Mouse (Mus musculus) hindbrain, postnatal 0 days (tissue): ENCODE measurements at regions not wholly inside any gene's neighbourhood (a gene's known extent, or its start where the extent isn't known, plus 50 kb on each side); places are given as distances from the start of the nearest gene placed in this dataset.

Experiments
- ATAC-seq: fragments of 200-750 bp; cut with Nextera tagmentation; 2 replicates; pipeline ENCODE4 v1.8.0; 2017; ENCODE audit warnings: mild to moderate bottlenecking, moderate TSS enrichment, moderate library complexity
- DNase-seq: peaks from one replicate; pipeline ENCODE4 v3.0.0-alpha.2; 2015; ENCODE audit warnings: low spot score
- H3K27ac ChIP-seq: fragments of 300-500 bp; sonication (generic); 2 replicates; pipeline ENCODE4 v1.5.1; 2014; ENCODE audit warnings: mild to moderate bottlenecking
- H3K27me3 ChIP-seq: fragments of 300-500 bp; sonication (generic); 2 replicates; pipeline ENCODE4 v1.6.1; 2014; ENCODE audit warnings: low read length, mixed read lengths; ENCODE audit not compliant: insufficient read depth
- H3K36me3 ChIP-seq: fragments of 300-500 bp; sonication (generic); 2 replicates; pipeline ENCODE4 v1.6.1; 2014; ENCODE audit warnings: low read length, mixed read lengths; ENCODE audit not compliant: insufficient read depth
- H3K4me1 ChIP-seq: fragments of 300-500 bp; sonication (generic); 2 replicates; pipeline ENCODE4 v1.6.1; 2014; ENCODE audit warnings: antibody characterized with exemption, low read length, mixed read lengths; ENCODE audit not compliant: insufficient read depth
- H3K4me2 ChIP-seq: fragments of 300-500 bp; sonication (generic); 2 replicates; pipeline ENCODE4 v1.6.1; 2014; ENCODE audit warnings: low read depth, mild to moderate bottlenecking, low read length, moderate library complexity, mixed read lengths
- H3K4me3 ChIP-seq: fragments of 300-500 bp; sonication (generic); 2 replicates; pipeline ENCODE4 v1.5.1; 2014; ENCODE audit warnings: low read length
- H3K9ac ChIP-seq: fragments of 300-500 bp; sonication (generic); replicated peaks from 2 replicates; pipeline ENCODE4 v1.6.1; 2014; ENCODE audit warnings: mild to moderate bottlenecking, low read length, moderate library complexity, mixed read lengths
- H3K9me3 ChIP-seq: fragments of 300-500 bp; sonication (generic); 2 replicates; pipeline ENCODE4 v1.6.1; 2016; ENCODE audit warnings: low read length, mixed read lengths
- CTCF ChIP-seq: IDR thresholded peaks from 2 replicates; pipeline ENCODE4 v1.5.1; 2016; ENCODE audit warnings: antibody characterized with exemption, control low read depth, low read depth
- WGBS: fragments of 180-500 bp; shearing (Covaris S2); extraction: QIAGEN DNeasy Blood & Tissue Kit; methylation state at CpG from one replicate; pipeline ENCODE4 v1.1.7; 2014; 5-methylcytosine and 5-hydroxymethylcytosine counted together

DNA sequence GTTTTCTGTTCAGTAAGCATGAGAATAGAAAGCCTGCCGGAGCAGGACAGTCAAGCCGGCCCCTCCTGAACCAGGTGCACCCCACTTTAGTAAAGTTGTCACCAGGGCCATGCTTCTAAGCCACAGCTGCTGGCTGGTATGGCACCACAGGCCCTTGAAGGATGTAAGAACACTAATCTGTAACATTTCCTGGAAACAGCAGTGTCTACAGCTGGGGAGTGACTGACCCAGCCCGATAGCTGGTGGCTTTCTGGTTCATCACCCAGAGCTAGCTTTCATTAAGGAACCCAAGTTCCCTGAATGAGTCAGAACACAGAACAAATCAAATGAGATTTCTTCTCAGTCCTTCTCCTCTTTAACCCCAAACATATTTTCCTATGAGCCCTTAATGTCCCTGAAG, 82.4 kb upstream of the Nkx1-1 start:
- no peak overlapping the region for H3K9ac ChIP-seq
- H3K27me3 ChIP-seq = no peaks in the 10 kb centered on the region
- H3K36me3 ChIP-seq = no peaks in the 10 kb centered on the region
- no peak overlapping the region for H3K4me3 ChIP-seq
- ATAC-seq = no peak
- H3K9me3 ChIP-seq = no peaks in the 10 kb centered on the region
- no peak for TF ChIP-seq CTCF
- peaks cover 11% of the 10 kb centered on the region for H3K4me1 ChIP-seq
- DNase-seq = no peak
- H3K27ac ChIP-seq = no peak overlapping the region
- H3K4me2 ChIP-seq = no peak overlapping the region
- 90% methylated on average over 3 of the region's 3 CpGs for WGBS

- WGBS = 17% methylated on average over 22 of the region's 22 CpGs
- no peaks in the 10 kb centered on the region for H3K36me3 ChIP-seq
- H3K4me1 ChIP-seq = peaks cover 11% of the 10 kb centered on the region
- H3K4me3 ChIP-seq = no peak overlapping the region
- ATAC-seq (peak; percentile 34), DNase-seq (no peak)
- H3K9me3 ChIP-seq = no peaks in the 10 kb centered on the region
- no peak for TF ChIP-seq CTCF
- H3K27ac ChIP-seq = no peak overlapping the region
- no peaks in the 10 kb centered on the region for H3K27me3 ChIP-seq
- no peak overlapping the region for H3K9ac ChIP-seq
- H3K4me2 ChIP-seq = peak overlapping the region; percentile 40
These were observed 78.6 kb upstream of the Nkx1-1 start for GRCm38 (mm10) chr5:33512253-33512884.

GRCm38 (mm10) chr5:33511529-33512252, 77.9 kb upstream of the Nkx1-1 start:
- H3K4me3 ChIP-seq = no peak overlapping the region

DNA sequence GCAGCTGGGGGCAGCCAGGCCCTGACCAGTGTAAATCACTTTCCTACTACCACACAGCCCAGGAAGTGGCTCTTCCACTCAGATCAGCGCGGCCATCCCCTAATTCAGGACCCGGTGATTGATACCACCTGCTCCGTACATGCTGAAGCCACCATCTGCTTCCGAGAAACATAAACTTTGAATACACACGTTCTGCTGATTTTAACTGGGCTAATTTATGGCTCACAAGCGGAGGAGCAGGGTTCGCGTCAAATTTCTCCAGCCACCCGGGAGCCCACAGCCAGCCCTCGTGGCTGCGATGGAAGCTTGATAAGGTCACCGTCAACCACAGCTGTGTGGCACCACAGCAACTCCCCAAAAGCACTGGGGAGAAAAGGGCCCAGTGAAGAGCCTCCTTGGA, 72.0 kb upstream of the Nkx1-1 start:
- ATAC-seq (no peak), DNase-seq (no peak)
- no peaks in the 10 kb centered on the region for H3K36me3 ChIP-seq
- H3K9me3 ChIP-seq = no peaks in the 10 kb centered on the region
- H3K4me1 ChIP-seq = 0 out of 2 replicates have a peak, but pooled peaks cover 4% of the 10 kb centered on the region
- no peak for TF ChIP-seq CTCF
- H3K4me2 ChIP-seq = no peak overlapping the region
- H3K9ac ChIP-seq = no peak overlapping the region
- H3K27me3 ChIP-seq = no peaks in the 10 kb centered on the region
- no peak overlapping the region for H3K27ac ChIP-seq
- WGBS = 59% methylated on average over 13 of the region's 13 CpGs
- H3K4me3 ChIP-seq = no peak overlapping the region

More at GRCm38 (mm10) chr5:33511529-33512252, 77.9 kb upstream of the Nkx1-1 start:
- 23% methylated on average over 25 of the region's 25 CpGs for WGBS
- no peaks in the 10 kb centered on the region for H3K36me3 ChIP-seq
- no peak for TF ChIP-seq CTCF
- peak; percentile 10 for DNase-seq
- peak overlapping the region; percentile 40 for H3K4me2 ChIP-seq
- H3K9me3 ChIP-seq = no peaks in the 10 kb centered on the region
- peaks cover 11% of the 10 kb centered on the region for H3K4me1 ChIP-seq
- H3K27ac ChIP-seq = no peak overlapping the region
- no peak overlapping the region for H3K9ac ChIP-seq
- H3K27me3 ChIP-seq = no peaks in the 10 kb centered on the region
- no peak for ATAC-seq

- H3K9ac ChIP-seq = no peak overlapping the region
These were observed 68.1 kb upstream of the Nkx1-1 start for GRCm38 (mm10) chr5:33501735-33502495.

DNA sequence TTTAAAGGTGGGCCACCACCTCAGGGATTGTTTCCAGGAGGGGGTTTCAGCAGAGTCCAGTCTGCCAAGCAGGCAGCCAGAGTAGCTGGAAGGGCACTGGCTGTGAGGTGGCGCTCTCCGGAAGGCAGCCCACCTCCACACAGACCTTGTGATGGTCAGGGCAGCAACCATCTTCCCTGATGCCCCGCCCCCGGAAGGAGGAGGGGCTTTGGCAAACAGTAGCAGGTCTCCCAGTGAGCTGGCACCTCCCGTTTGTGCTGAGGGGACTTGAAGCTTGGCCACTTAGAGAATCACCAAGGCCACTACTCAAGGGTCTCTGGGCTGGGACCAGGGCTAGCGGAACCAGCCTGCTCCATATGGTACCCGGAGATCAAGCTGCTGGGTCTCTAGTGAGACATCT, 67.4 kb upstream of the Nkx1-1 start:
- no peak for ATAC-seq
- no peak for DNase-seq
- no peak overlapping the region for H3K27ac ChIP-seq
- no peaks in the 10 kb centered on the region for H3K36me3 ChIP-seq
- no peak overlapping the region for H3K4me3 ChIP-seq
- H3K9ac ChIP-seq = no peak overlapping the region
- TF ChIP-seq CTCF = no peak
- no peaks in the 10 kb centered on the region for H3K9me3 ChIP-seq
- H3K4me2 ChIP-seq = no peak overlapping the region
- no peaks in the 10 kb centered on the region for H3K27me3 ChIP-seq
- WGBS = 44% methylated on average over 7 of the region's 7 CpGs
- H3K4me1 ChIP-seq = 0 out of 2 replicates have a peak, but pooled peaks cover 4% of the 10 kb centered on the region

More at GRCm38 (mm10) chr5:33501735-33502495, 68.1 kb upstream of the Nkx1-1 start:
- H3K4me1 ChIP-seq = 0 out of 2 replicates have a peak, but pooled peaks cover 4% of the 10 kb centered on the region
- H3K27me3 ChIP-seq = no peaks in the 10 kb centered on the region
- no peaks in the 10 kb centered on the region for H3K36me3 ChIP-seq
- no peak overlapping the region for H3K4me2 ChIP-seq
- no peak overlapping the region for H3K4me3 ChIP-seq
- no peaks in the 10 kb centered on the region for H3K9me3 ChIP-seq
- H3K27ac ChIP-seq = no peak overlapping the region
- WGBS = 26% methylated on average over 23 of the region's 23 CpGs
- peak; percentile 27 for DNase-seq
- no peak for ATAC-seq
- TF ChIP-seq CTCF = no peak
